Mouse (Mus musculus) Muller cell, postnatal 12 days (primary cell): ENCODE data around the gene Mchr1.

Experiments
- DNase-seq: peaks from one replicate; pipeline ENCODE4 v3.0.0-alpha.2; 2015; ENCODE audit errors: inconsistent ontology term

Mchr1 gene

DNA sequence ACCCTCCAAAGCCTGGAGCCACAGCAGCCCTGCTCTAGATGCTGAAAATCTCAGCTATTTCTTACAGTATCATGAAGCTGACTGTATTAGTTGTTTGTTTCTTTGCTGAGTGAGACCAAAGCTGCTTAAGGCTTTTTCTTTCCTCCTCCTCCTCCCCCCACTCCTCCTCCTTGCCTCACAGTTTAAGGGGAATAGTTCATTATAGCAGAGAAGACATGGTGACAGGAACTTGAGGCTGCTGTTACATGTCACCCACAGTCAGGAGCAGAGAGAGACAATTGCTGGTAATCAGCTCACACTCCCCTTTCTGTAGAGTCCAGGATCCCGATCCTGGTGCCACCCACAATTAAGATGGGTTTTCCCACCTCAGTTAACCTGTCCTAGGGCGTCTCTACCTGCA is 38.1 kb downstream of the Mchr1 start:
- DNase-seq, result no peak

DNA sequence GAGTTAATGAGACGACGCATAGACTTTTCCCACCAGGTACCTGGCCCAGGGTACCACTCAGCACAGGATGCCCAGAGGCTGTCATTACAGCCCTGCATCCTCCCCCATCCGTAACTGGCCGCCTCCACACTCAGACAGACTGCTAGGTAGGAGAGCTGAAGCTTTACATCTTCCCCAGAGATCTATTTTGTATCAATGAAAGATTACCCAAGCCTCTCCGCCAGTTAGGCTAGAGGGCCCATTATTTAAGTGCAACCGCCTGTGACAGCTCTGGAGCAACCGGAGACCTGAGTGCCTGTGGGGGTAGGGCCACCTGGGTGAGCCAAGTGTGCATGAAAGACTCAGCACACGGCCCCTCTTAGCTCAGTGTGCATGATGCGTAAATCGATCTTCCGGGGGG is 42.6 kb downstream of the Mchr1 start:
- DNase-seq, result no peak

DNA sequence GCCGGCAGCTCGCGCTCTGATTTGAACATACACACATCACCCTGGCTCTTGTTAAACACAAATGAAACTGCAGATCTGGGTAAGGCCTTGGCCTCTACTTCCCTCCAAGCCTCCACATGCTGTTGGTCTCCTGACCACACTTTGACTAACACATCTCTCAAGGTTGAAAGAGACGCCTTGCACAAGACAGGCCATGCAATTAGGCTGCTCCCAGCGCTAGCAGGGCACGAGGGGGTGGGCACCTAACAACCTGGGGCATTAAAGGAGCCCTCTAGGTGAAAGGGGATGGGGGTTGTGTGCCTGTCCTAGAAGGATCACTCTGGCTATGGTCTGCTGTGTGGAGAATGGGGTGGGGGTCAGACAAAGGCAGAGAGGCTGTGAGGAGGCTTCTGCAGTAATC is 43.4 kb downstream of the Mchr1 start:
- DNase-seq, result no peak

DNA sequence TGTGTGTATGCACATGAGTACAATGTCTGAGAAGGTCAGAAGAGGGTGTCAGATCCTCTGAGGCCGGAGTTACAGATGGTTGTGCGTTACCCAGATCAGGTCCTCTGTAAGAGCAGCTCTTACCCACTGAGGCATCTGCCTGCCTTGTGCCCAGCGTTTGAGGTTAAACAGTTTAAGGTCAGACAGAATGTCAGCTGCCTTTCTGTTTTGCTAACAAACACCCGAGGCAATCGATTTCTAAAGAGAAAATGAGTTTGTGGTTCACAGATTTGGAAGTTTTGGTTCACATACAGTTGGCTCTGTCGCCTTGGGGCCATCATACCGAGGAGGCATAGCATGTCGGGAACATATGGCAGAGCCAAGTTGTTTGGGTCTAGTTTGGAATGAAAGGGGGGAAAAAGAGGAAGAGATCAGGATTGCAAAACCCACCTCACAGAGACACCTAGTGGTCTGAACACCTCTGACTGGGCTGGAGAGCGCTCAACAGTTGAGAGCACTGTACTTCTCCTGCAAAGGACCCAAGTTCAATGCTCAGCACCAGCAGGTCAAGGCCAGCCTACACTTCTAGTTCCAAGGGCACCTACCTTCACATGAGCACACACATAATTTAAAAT is 48.9 kb downstream of the Mchr1 start:
- DNase-seq, result no peak
